Mouse (Mus musculus) G1E-ER4 (cell line): ENCODE results near the gene Emsy. TPM values are rescaled to one million over a fixed set of nuclear protein-coding genes. Genes with fewer than 3 reads are reported as not detected.

ENCODE experiments used
- GATA1 ChIP-seq: IDR thresholded peaks from one replicate; pipeline ENCODE4 v1.8.0; 2012; ENCODE audit warnings: low read length, inconsistent platforms
- polyA plus RNA-seq: library from polyadenylated mRNA; stranded (reverse); fragments of >175 nt; gene quantifications from 2 replicates; pipeline ENCODE4 v1.2.3, GENCODE M21; 2012

The Emsy gene
- polyA plus RNA-seq, 1 experiment: 2.8 TPM

GRCm38 (mm10) chr7:98570824-98571505 lies 85.6 kb downstream of the Emsy start:
- no peak for TF ChIP-seq GATA1

GRCm38 (mm10) chr7:98567056-98567455 lies 89.5 kb downstream of the Emsy start:
- no peak for TF ChIP-seq GATA1

GRCm38 (mm10) chr7:98564607-98565364 lies 91.8 kb downstream of the Emsy start:
- no peak for TF ChIP-seq GATA1

GRCm38 (mm10) chr7:98563991-98564390 lies 92.6 kb downstream of the Emsy start:
- TF ChIP-seq GATA1: no peak

- no peak for TF ChIP-seq GATA1
Observed at GRCm38 (mm10) chr7:98562966-98563365, 93.6 kb downstream of the Emsy start.

GRCm38 (mm10) chr7:98562186-98562585 lies 94.4 kb downstream of the Emsy start:
- no peak for TF ChIP-seq GATA1

- no peak for TF ChIP-seq GATA1
Observed at GRCm38 (mm10) chr7:98561556-98562164, 94.9 kb downstream of the Emsy start.

- TF ChIP-seq GATA1: no peak
Observed at GRCm38 (mm10) chr7:98558128-98558921, 98.3 kb downstream of the Emsy start.

- TF ChIP-seq GATA1: no peak
Observed at GRCm38 (mm10) chr7:98556767-98557394, 99.7 kb downstream of the Emsy start.

- no peak for TF ChIP-seq GATA1
Observed at GRCm38 (mm10) chr7:98551041-98551440, 105.5 kb downstream of the Emsy start.

- TF ChIP-seq GATA1: no peak
Observed at GRCm38 (mm10) chr7:98550596-98550995, 106.0 kb downstream of the Emsy start.

- no peak for TF ChIP-seq GATA1
Observed at GRCm38 (mm10) chr7:98548839-98549238, 107.7 kb downstream of the Emsy start.

GRCm38 (mm10) chr7:98544556-98544955 lies 112.0 kb downstream of the Emsy start:
- TF ChIP-seq GATA1: no peak

GRCm38 (mm10) chr7:98543853-98544370 lies 112.7 kb downstream of the Emsy start:
- no peak for TF ChIP-seq GATA1

GRCm38 (mm10) chr7:98542731-98543142 lies 113.8 kb downstream of the Emsy start:
- TF ChIP-seq GATA1: no peak
